Mouse (Mus musculus) thymus, postnatal 14 days (tissue): Measurements from ENCODE around the gene Anxa8.
A peak's percentile ranks its signal among the peaks of the same experiment; 100 is the strongest.

Source experiments
- DNase-seq: peaks from one replicate; pipeline ENCODE4 v3.0.0; 2021

Anxa8 gene

DNA sequence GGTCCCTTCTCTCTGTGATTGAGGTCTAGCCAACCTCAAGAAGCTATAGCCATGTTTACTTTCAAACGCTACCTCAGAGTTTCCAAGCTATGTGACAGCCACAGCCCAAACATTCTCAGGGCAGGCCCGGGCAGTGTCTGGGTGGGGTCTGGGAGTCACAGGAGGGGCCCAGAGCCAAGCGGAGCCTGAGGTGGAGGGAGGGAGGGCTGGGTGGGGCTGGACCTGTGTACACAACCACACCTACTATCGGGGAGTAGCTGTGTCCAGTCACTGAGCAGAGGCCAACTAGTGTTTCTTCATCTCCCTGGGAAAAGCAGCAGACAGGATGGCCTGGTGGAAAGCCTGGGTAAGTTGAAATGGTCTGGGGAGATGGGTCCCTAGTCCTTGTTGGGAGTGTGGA lies at the start of gene Anxa8:
Gene Anxa8, plus strand, starts transcription at position 251 of the 400 bp plus-strand sequence.
- DNase-seq: no peak

DNA sequence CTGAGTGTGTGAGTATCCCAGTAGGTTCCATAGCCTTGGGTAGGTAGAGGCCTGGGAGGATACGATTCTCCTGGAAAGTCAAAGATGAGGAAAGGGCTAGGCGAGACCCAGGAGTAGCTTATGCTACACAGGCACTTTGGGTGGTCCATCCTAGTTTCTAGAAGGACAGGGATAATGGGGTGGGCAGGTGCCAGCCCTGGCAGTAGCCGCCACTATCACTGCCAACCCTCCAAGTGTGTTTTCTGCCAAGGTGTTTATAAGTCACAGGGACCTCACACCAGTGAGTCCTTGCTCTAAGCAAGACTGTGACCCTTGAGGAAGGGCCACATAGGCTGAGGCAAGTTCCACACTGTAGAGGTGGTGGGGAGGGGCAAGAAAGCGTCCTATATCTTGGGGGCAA lies 44.5 kb upstream of the Anxa8 start:
- DNase-seq: no peak

- no peak for DNase-seq
Observed at GRCm38 (mm10) chr14:34043341-34043740, 42.4 kb upstream of the Anxa8 start.

GRCm38 (mm10) chr14:34050101-34050779 lies 35.5 kb upstream of the Anxa8 start:
- no peak for DNase-seq

DNA sequence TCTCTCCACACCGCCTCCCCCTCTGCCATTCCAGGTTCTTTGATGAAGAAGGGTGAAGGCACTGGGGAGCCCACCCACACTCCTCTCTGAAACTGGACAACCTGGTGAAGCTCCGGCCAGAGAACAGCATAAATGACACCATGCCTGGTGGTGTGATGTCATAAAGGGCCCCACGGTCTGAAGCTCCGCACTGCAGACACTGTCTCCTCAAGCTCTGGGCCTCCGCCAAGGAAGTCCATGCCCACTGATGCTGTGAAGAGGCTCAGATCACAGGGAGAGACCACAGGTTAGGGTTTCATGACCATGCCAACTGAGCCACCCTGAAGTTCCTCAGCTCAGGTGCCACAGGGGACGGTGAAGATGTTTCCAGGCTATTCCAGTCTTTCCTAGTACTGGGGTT lies 33.3 kb upstream of the Anxa8 start, which contains the start of gene Antxrl:
Gene Antxrl, plus strand, starts transcription at position 192 of the 400 bp plus-strand sequence.
- DNase-seq: no peak

DNA sequence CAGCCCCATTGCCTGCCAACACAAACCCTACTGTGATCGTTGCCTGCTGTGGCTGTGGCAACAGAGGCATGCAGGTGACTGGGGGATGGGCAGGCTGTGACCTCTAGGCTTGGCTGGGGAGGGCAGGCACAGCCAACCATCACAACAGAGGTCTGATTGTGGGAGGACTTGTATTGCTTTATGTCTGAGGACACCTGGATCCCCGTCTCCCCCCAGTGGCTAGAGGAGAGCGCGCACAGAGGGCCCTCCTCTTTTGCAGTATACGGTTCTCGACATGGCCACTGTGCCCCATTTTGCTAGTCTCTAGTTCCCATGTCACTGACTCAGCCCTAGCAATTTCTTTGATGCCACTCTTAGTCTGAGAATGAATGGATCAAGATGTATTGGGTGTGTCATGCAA lies 14.1 kb upstream of the Anxa8 start:
- DNase-seq: no peak

- DNase-seq: no peak
Observed at GRCm38 (mm10) chr14:34075346-34075745, 10.4 kb upstream of the Anxa8 start.

- no peak for DNase-seq
Observed at GRCm38 (mm10) chr14:34077222-34077621, 8.6 kb upstream of the Anxa8 start.

DNA sequence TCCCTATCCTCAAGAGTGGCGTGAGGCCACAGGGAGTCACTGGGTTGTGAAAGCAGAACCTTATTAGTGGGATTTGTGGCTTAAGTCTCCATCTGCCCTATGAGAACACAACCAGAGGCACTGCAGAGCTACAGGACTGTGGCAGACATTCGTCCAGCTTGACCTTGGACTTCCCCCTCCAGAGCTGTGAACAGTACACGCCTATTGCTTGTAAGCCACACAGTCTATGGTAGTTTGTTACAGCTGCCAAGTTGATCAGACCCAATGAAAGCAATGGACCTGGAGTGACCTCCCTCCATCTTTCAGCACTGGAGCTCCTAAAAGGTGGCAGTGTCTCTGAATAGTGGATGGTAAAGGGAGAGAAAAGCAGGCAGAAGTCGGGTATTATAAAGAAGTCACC lies 7.5 kb upstream of the Anxa8 start:
- no peak for DNase-seq

DNA sequence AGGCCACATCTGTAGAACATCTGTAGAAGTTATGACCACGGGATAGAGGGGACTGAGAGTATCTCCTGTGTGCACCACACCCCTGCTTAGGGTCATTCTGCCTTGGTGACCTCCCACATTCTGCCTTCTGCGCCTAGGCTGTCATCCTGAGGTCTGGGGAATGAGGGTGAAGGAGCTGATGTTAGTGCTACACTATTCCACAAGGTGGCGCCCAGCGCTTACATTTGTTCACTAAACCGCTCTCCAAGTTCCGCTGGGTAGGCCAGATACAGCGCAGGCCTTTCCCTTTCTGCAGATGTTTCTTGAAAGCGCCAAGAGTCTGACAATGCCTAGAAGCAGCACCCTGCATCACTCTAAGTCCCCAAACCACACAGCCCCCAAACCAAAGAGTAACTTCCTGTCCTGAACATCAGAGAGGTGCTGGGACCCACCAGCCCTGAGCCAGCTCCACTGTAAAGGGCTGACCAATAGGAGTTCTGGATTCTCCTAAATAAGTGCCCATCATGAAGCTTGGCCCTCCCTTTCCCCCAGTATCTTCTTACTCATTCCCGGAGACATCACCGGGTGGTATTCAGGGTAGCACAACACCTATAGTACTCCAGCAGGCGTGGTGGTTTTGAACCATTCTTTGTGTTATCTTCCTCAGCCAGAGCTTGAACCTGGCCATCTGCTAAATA lies 5.3 kb upstream of the Anxa8 start:
- peak; percentile 32 for DNase-seq

GRCm38 (mm10) chr14:34086806-34087205 lies 1.0 kb downstream of the Anxa8 start:
- no peak for DNase-seq

- DNase-seq: no peak
Observed at GRCm38 (mm10) chr14:34087856-34088398, 2.1 kb downstream of the Anxa8 start.

DNA sequence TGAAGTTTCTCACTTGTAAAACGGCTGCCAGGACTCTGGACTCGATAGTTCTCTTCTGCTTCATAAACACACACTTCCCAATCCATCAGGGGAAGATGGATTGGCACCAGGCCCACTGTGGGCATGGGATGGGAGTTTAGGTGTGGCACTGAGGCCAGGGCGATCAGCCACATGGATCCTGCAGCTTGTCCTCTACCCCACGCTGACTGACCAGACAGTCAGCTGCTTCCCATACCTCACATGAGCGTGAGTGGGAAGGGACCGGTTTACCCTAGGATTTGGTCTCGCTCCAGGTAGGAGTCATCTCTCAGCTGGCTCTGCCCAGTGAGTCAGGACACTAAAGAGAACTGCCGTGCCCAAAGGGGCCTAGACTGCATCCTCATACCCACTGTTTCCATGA lies 4.0 kb downstream of the Anxa8 start:
- DNase-seq: no peak

GRCm38 (mm10) chr14:34091475-34091874 lies 5.7 kb downstream of the Anxa8 start:
- DNase-seq: no peak

DNA sequence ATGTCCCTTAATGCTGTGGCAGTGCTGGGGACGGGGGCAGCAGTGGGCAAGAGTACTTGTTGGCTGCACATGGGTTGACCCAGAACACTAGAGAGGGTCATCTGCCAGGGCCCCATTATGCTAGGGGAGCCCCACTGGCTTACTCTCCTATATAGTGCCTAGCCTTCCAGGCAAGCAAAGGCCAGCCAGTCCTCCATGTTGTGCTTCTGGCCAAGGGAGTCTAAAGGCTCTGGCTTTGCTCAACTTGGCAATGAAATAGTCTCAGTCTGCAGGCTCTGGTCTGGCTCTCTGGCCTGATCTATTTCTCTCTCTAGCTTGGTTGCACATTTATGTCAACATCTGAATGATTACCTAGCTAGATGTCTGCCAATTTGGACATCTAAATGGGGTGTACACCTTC lies 7.1 kb downstream of the Anxa8 start:
- no peak for DNase-seq

DNA sequence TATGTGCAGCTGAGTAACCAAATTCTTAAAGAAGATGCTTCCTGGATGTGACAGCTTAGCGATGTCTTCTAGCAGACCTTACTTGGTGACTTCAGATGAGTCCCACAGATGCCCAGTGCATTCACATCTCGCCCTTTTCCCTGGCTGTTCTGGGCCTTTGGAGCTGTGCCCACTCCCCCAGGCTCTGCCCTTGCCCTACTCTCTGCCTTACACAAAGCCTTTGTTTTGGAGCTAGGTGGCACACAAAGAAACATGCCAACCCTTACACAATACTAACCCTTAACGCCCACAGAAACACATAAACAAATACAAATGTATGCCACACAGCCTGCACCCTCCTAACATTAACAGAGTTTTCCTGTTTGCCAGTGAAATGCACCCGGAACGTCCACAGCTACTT lies 10.4 kb downstream of the Anxa8 start:
- DNase-seq: no peak

DNA sequence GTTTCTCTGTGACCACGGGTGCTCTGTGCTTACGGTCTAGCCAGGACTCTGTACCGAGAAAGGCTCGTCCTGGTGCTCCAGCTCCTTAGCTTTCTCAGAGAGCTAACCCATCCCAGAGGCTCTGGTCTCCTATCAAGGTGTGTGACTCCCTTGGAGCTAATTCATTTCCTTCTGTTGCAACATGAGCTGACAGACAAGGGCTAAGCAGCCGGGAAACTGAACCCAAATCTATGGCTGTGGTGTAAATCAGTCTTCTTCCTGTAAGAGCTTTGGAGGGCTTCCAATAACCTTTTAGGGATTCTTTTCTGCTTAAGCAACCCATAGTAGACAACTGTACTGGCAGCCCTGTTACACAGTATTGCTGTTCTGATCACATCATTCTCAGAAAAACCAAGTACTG lies 16.8 kb downstream of the Anxa8 start, which contains the start of gene A630023A22Rik:
Gene A630023A22Rik, minus strand, starts transcription at position 154 of the 400 bp plus-strand sequence.
- DNase-seq: no peak

GRCm38 (mm10) chr14:34103855-34104254 lies 18.1 kb downstream of the Anxa8 start:
- no peak for DNase-seq

GRCm38 (mm10) chr14:34104892-34105291 lies 19.1 kb downstream of the Anxa8 start:
- peak; percentile 8 for DNase-seq

- DNase-seq: peak; percentile 41
Observed at GRCm38 (mm10) chr14:34106389-34107062, 20.7 kb downstream of the Anxa8 start.

DNA sequence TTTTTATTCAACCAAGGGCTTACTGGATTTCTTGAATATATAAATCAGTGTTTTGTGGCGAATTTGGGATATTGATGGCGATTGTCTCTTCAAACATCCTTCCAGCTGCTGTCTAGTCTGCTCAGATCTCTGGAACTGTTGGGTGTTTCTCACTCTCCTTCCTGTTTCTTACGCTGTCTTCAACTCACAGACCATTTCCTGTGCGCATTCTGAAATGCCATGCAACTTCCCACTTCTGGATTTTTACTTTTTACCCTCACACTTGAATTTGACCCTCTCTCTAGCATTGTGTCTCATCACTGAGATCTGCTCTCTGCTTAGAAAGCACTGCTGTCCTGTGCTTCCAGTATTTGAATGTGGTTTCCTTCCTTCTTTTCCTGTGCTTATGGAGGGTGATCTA lies 21.8 kb downstream of the Anxa8 start:
- DNase-seq: no peak

DNA sequence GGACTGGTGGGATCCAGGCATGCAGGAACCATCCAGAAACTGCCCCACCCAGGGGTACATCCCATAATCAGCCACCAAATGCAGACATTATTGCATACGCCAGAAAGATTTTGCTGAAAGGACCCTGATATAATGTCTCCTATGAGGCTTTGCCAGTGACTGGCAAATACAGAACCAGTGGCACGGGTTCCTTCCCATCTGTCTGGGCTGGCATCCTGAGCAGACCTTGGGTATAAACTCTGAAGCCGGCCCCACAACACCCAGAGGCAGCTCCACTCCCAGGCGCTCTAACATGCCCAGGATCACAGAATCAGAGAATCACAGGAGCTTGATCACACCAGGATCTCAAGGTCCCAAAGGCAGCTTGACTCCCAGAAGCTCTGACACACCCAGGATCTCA lies 28.5 kb downstream of the Anxa8 start:
- no peak for DNase-seq

- no peak for DNase-seq
Observed at GRCm38 (mm10) chr14:34119046-34119723, 33.4 kb downstream of the Anxa8 start.
